In the genomic region with DNA sequence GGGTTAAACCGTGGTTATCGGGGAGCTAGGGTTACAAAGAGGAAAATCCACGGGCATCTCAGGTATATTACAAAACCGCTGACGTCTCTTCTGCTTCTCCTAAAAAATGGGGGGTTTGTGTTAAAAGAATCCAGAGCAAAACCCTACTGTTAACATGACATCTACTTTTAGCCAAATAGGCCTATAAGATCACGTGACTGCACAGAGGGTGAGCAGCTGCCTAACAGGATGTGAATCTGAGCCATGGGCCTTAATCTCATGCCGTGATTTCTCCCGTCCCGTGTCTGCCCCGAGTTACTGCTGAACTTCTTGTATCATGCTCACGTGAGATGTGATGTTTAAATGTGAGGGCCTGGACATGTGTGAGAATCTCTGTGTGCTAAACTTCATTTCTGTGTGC, we compare ENCODE assay signal across 18 mouse cellular contexts.
"Had no signal": no experiment of that assay in that cellular context is flagged by ENCODE, and none has a peak within 500 bp of the region (broad histone marks: within the 10 kb centered on the region; RNA-seq: fewer than 3 reads in every experiment).

No protein-coding gene starts in this region.

- H3K4me1 ChIP-seq: megakaryocyte, embryonic 14.5 days; midbrain, embryonic 13.5 days; midbrain, embryonic 15.5 days; neural tube, embryonic 13.5 days; neural tube, embryonic 15.5 days; stomach, embryonic 15.5 days had no signal

- H3K4me3 ChIP-seq: megakaryocyte, embryonic 14.5 days; midbrain, embryonic 13.5 days; midbrain, embryonic 15.5 days; neural tube, embryonic 13.5 days; neural tube, embryonic 15.5 days; stomach, embryonic 15.5 days had no signal

- H3K9me3 ChIP-seq: midbrain, embryonic 13.5 days; midbrain, embryonic 15.5 days; neural tube, embryonic 13.5 days; neural tube, embryonic 15.5 days; stomach, embryonic 15.5 days had no signal

- H3K27ac ChIP-seq: macrophage; midbrain, embryonic 13.5 days; midbrain, embryonic 15.5 days; neural tube, embryonic 13.5 days; neural tube, embryonic 15.5 days; stomach, embryonic 15.5 days; stomach, postnatal 0 days had no signal

- H3K4me2 ChIP-seq: lung, embryonic 14.5 days; midbrain, embryonic 11.5 days; midbrain, embryonic 13.5 days; midbrain, embryonic 15.5 days; neural tube, embryonic 13.5 days; neural tube, embryonic 15.5 days; stomach, embryonic 15.5 days had no signal

- H3K27me3 ChIP-seq: megakaryocyte, embryonic 14.5 days; midbrain, embryonic 13.5 days; midbrain, embryonic 15.5 days; neural tube, embryonic 13.5 days; neural tube, embryonic 15.5 days; stomach, embryonic 15.5 days had no signal

- DNase-seq: lung, adult 18-20 months; lung, embryonic 14.5 days; lung, postnatal 14 days; lung, postnatal 36 days; retina, postnatal 1 day; right cerebral cortex, adult 18-20 months; thymus, adult 18-20 months; thymus, postnatal 14 days; thymus, postnatal 36 days had no signal

- H3K36me3 ChIP-seq: midbrain, embryonic 13.5 days; midbrain, embryonic 15.5 days; neural tube, embryonic 13.5 days; neural tube, embryonic 15.5 days; stomach, embryonic 15.5 days had no signal

- ATAC-seq: midbrain, embryonic 13.5 days; midbrain, embryonic 15.5 days had no signal

- H3K9ac ChIP-seq: lung, embryonic 14.5 days; midbrain, embryonic 13.5 days; midbrain, embryonic 15.5 days; neural tube, embryonic 13.5 days; neural tube, embryonic 15.5 days; stomach, embryonic 15.5 days had no signal
